Mouse (Mus musculus) megakaryocyte, embryonic 14.5 days (primary cell): Measurements from ENCODE around the gene Tnfrsf14.

Source experiments
- FLI1 ChIP-seq: IDR thresholded peaks from 2 replicates; pipeline ENCODE4 v1.6.1; 2012; ENCODE audit warnings: low read length, inconsistent platforms, mixed read lengths
- GATA1 ChIP-seq: IDR thresholded peaks from 3 replicates; pipeline ENCODE4 v1.6.1; 2012; ENCODE audit warnings: mixed read lengths, low read length, inconsistent platforms, borderline replicate concordance

DNA sequence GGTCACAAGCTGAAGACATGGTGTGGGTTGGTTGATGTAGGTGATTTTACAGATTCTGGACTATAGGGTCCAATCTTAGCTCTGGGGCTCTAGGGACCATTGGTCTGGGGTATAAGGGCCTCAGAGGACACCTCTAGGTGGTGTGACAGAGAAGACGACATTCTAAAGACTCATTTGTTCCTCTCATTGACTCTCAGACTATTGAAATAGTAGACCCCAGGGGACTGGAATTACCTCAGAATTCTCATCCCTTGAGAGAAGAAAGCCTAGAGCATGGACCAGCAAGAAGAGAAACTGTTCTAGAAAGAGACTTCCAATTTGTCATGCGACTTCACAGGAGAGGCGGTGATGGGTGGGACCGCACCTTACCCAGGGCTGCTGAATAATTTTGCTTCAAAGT lies 14.1 kb downstream of the Tnfrsf14 start:
- TF ChIP-seq GATA1, result no peak
- TF ChIP-seq FLI1, result no peak
